Mouse (Mus musculus) heart, embryonic 14.5 days (tissue): ENCODE results near the gene Itgae. TPM values are rescaled to one million over a fixed set of nuclear protein-coding genes. Genes with fewer than 3 reads are reported as not detected.

ENCODE experiments used
- ATAC-seq: fragments of 200-750 bp; cut with Nextera tagmentation; 2 replicates; pipeline ENCODE4 v1.8.0; 2017; ENCODE audit warnings: low read depth, moderate TSS enrichment; ENCODE audit not compliant: insufficient number of reproducible peaks, insufficient read depth, low FRiP score
- H3K27ac ChIP-seq, 2 experiments: fragments of 200-500 bp in 1 of 2; fragments of 300-500 bp in 1 of 2; sonication (generic) in 1 of 2; replicated peaks in 1 of 2; 2 replicates each; pipeline ENCODE4 v1.5.1; 2012 to 2014; ENCODE audit warnings: low read depth in 2 of 2, low read length in 2 of 2, control low read depth in 1 of 2, mild to moderate bottlenecking in 1 of 2, mixed read lengths in 1 of 2; ENCODE audit not compliant: control insufficient read depth in 1 of 2, insufficient read depth in 1 of 2
- H3K27me3 ChIP-seq: fragments of 300-500 bp; sonication (generic); 2 replicates; pipeline ENCODE4 v1.6.1; 2014; ENCODE audit warnings: mild to moderate bottlenecking, low read length, control low read depth; ENCODE audit not compliant: control insufficient read depth, insufficient read depth
- H3K36me3 ChIP-seq: fragments of 300-500 bp; sonication (generic); 2 replicates; pipeline ENCODE4 v1.6.1; 2014; ENCODE audit warnings: mild to moderate bottlenecking, control low read depth, low read length, mixed read lengths; ENCODE audit not compliant: control insufficient read depth, insufficient read depth
- H3K4me1 ChIP-seq, 2 experiments: fragments of 200-500 bp in 1 of 2; fragments of 300-500 bp in 1 of 2; sonication (generic) in 1 of 2; 2 replicates each; pipeline ENCODE4 v1.6.1; 2012 to 2014; ENCODE audit warnings: low read length in 2 of 2, control low read depth in 1 of 2, mixed read lengths in 1 of 2; ENCODE audit not compliant: control insufficient read depth in 2 of 2, insufficient read depth in 2 of 2
- H3K4me2 ChIP-seq: fragments of 300-500 bp; sonication (generic); 2 replicates; pipeline ENCODE4 v1.6.1; 2014; ENCODE audit warnings: mild to moderate bottlenecking, low read length
- H3K4me3 ChIP-seq, 2 experiments: fragments of 200-500 bp in 1 of 2; fragments of 300-500 bp in 1 of 2; sonication (generic) in 1 of 2; 2 replicates each; pipeline ENCODE4 v1.5.1; 2012 to 2014; ENCODE audit warnings: low read length in 2 of 2, mild to moderate bottlenecking in 2 of 2, control low read depth in 1 of 2, low read depth in 1 of 2, moderate library complexity in 1 of 2; ENCODE audit not compliant: control insufficient read depth in 1 of 2, insufficient read depth in 1 of 2
- H3K9ac ChIP-seq: fragments of 300-500 bp; sonication (generic); 2 replicates; pipeline ENCODE4 v1.6.1; 2014; ENCODE audit warnings: mild to moderate bottlenecking, low read length
- H3K9me3 ChIP-seq: fragments of 300-500 bp; sonication (generic); 2 replicates; pipeline ENCODE4 v1.6.1; 2016; ENCODE audit warnings: low read length, control low read depth; ENCODE audit not compliant: control insufficient read depth
- WGBS: fragments of 180-500 bp; shearing (Covaris S2); extraction: QIAGEN DNeasy Blood & Tissue Kit; methylation state at CpG from one replicate; pipeline ENCODE4 v1.1.7; 2014; 5-methylcytosine and 5-hydroxymethylcytosine counted together
- polyA plus RNA-seq: library from polyadenylated mRNA; unstranded; fragments of >200 nt; fragmentation: Nextera tagmentation; extraction: Ambion mirVana; gene quantifications from 2 replicates; pipeline ENCODE4 v1.2.1, GENCODE M21; 2014

Itgae gene
- polyA plus RNA-seq, 1 experiment from 2014 or later, result 0.22 TPM

DNA sequence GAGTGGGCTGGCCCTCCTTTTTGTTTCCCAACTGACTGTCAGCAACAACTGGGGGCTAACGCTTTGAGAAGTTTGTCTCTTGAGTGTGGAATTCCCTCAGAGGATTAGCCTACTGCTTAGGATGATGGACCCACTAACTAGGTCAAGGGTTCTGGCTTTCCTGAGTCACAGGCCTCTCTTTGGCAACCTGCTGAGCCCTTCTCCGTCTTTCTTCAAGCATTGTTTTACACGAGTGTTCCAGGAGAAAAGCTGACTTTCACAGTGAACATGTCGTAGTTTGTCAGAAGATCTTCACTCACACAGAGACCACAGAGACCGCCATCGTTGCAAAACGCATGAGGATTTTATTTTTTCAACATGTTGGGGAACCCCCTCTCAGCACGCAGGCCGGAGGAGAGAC is 57.8 kb downstream of the Itgae start:
- no peak overlapping the region for H3K27ac ChIP-seq
- H3K27me3 ChIP-seq, result no peaks in the 10 kb centered on the region
- no peak overlapping the region for H3K4me3 ChIP-seq
- WGBS, result 79% methylated on average over 9 of the region's 9 CpGs
- no peak overlapping the region for H3K9ac ChIP-seq
- ATAC-seq, result no peak
- H3K4me1 ChIP-seq, result peaks cover 0 to 7% of the 10 kb centered on the region in 2 experiments; a peak in 2 of 4 replicates
- no peaks in the 10 kb centered on the region for H3K36me3 ChIP-seq
- no peaks in the 10 kb centered on the region for H3K9me3 ChIP-seq
- no peak overlapping the region for H3K4me2 ChIP-seq

DNA sequence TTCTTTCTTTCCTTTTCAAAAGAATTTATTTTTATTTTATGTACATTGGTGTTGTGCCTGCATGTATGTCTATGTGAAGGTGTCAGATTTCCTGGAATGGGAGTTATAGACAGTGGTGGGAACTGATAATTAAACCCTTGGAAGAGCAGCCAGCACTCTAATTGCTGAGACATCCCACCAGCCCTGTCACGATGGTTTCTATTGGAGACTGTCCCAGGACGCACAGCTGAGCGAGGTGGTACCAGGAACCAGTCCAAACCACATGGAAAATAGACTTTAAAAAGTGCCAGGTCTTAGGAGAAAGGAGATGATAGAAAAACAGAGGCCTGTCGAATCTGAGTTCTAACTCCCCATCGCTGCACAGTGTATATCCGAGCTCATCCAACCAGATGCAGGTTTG is 64.7 kb downstream of the Itgae start:
- no peak overlapping the region for H3K9ac ChIP-seq
- peaks cover 14% of the 10 kb centered on the region for H3K27me3 ChIP-seq
- H3K36me3 ChIP-seq, result no peaks in the 10 kb centered on the region
- no peak overlapping the region for H3K4me2 ChIP-seq
- WGBS, result 70% methylated on average over 6 of the region's 6 CpGs
- H3K4me1 ChIP-seq, result peaks cover 0 to 5% of the 10 kb centered on the region in 2 experiments; a peak in 1 of 4 replicates
- H3K9me3 ChIP-seq, result no peaks in the 10 kb centered on the region
- no peak for ATAC-seq
- no peak overlapping the region for H3K4me3 ChIP-seq
- H3K27ac ChIP-seq, result no peak overlapping the region

DNA sequence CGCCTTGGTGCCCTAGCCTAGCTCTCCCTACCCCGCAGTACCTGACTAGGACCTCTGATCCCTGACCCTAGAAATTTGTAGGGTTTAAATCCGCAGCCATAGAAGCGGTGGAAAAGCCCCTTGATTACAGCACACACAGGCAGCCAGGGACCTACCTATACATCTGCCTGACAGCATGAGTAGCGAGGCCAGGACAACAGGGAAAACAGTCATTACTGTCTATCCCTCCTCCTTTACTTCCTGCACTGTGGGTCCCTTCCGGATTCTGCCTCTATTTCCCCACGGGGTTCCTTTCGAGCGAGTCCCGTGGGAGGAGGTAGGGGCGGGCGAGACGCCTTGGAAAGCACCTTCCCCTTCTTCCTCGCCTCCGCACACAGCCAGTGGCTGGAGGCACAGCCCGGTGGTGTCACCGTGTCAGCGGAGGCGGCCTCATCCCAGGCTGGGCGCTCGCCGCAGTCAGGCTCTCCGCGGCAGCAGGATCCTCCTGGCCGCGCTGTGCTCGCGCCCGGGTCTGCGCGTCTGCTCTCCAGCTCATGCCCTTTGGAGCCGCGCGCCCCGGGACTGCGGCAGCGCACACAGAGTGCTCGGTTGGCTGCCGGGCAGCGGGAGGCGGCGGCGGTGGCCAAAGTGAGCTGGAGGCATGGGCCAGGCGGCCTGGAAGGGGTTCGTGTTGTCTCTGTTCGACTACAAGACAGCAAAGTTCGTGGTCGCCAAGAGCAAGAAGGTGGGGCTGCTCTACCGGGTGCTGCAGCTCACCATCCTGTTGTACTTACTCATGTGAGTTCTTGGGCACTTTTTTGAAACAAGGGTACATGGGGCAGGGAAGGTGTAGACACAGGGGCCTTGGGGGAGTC is 69.8 kb downstream of the Itgae start, which contains the start of gene P2rx5:
Gene P2rx5, plus strand, starts transcription at position 465 of the 854 bp plus-strand sequence.
- peak within 1 kb of the TSS; percentile 11 to 67; a peak in 3 of 4 replicates for H3K27ac ChIP-seq
- WGBS, result 3% methylated on average over 49 of the region's 49 CpGs

DNA sequence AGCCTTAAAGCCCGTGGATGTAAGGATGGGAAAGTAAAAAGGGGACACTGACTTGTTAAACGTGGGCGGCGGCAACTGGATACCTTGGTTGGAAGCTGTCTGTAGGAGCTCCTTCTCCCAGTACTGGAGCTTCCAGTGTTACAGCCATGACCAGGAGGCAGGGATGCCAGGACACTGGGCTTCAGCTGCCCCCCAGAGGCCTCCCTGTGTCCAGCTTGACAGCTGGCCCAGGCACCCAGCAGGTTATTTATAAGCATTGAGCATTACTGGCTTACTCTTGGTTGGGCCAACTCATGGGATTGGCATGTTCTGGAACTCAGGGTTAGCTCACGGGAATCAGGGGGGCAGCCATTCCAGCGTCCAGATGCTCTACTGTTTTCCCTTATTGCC is 70.4 kb downstream of the Itgae start:
- Histone ChIP-seq H3K9me3 (no peaks in the 10 kb centered on the region), H3K27ac (peak overlapping the region; percentile 11 to 67; a peak in 3 of 4 replicates), H3K4me2 (peak overlapping the region; percentile 94), H3K9ac (peak overlapping the region; percentile 76), H3K27me3 (peaks cover 16% of the 10 kb centered on the region), H3K4me1 (peaks cover 3 to 17% of the 10 kb centered on the region in 2 experiments), H3K36me3 (no peaks in the 10 kb centered on the region), H3K4me3 (peak overlapping the region; percentile 43 to 55)
- peak; percentile 58 for ATAC-seq
- 9% methylated on average over 6 of the region's 6 CpGs for WGBS

More for the DNA sequence above, 69.8 kb downstream of the Itgae start, which contains the start of gene P2rx5:
- H3K27me3 ChIP-seq, result peaks cover 16% of the 10 kb centered on the region
- peak; percentile 72 for ATAC-seq
- H3K36me3 ChIP-seq, result no peaks in the 10 kb centered on the region
- peak within 1 kb of the TSS; percentile 94 for H3K4me2 ChIP-seq
- no peaks in the 10 kb centered on the region for H3K9me3 ChIP-seq
- peak within 1 kb of the TSS; percentile 43 to 55 for H3K4me3 ChIP-seq
- peak within 1 kb of the TSS; percentile 76 for H3K9ac ChIP-seq
- peaks cover 3 to 17% of the 10 kb centered on the region in 2 experiments for H3K4me1 ChIP-seq

DNA sequence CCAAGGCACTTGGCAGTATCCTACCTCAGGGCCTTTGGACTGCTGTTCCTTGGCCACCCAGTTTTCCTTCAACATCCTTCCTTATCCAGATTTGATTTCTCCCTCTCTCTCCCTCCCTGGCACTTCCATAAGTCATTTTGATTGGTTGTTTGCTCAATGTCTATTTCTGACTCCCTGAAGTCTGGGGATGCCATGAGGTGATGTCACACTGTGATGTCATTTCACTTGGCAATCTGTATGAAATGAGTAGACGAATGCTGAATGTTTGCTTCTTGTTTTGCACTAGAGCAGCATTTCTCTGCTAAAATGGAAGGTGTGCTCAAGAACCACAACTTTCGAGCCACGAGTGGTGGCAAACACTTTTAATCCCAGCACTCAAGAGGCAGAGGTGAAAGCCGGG is 71.2 kb downstream of the Itgae start:
- Histone ChIP-seq H3K36me3 (no peaks in the 10 kb centered on the region), H3K9ac (no peak overlapping the region), H3K4me3 (no peak overlapping the region), H3K27me3 (peaks cover 16% of the 10 kb centered on the region), H3K4me2 (peak overlapping the region; percentile 94; the same call in 1 of the 2 replicates), H3K27ac (peak overlapping the region in 1 of 2 experiments; percentile 50; a peak in 1 of 4 replicates), H3K9me3 (no peaks in the 10 kb centered on the region), H3K4me1 (peaks cover 3 to 17% of the 10 kb centered on the region in 2 experiments)
- no peak for ATAC-seq
- 70% methylated on average over 4 of the region's 4 CpGs for WGBS

DNA sequence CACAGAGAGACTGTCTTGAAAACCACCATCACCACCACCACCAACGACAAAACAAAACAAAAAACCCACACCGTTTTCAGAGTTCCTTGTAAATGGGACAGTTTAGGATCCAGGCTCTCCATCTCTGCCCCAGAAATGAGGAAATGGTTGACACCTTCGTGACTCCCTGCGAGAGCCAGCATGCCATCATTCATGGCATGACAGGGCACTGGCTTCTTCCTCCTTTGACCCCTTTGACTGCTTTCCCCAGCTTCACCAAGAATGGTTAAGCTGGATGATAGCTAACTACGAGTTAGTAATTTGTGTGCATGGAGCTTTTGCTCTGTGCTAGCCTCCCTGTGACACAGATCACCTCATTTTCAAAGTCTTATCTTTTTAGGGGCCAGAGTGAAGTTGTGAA is 71.9 kb downstream of the Itgae start:
- Histone ChIP-seq H3K4me2 (no peak overlapping the region), H3K9me3 (no peaks in the 10 kb centered on the region), H3K9ac (no peak overlapping the region), H3K27me3 (peaks cover 16% of the 10 kb centered on the region), H3K27ac (no peak overlapping the region), H3K4me3 (no peak overlapping the region), H3K36me3 (no peaks in the 10 kb centered on the region), H3K4me1 (peaks cover 3 to 20% of the 10 kb centered on the region in 2 experiments)
- ATAC-seq, result no peak
- whole genome bisulfite sequencing, result 77% methylated on average over 5 of the region's 5 CpGs

DNA sequence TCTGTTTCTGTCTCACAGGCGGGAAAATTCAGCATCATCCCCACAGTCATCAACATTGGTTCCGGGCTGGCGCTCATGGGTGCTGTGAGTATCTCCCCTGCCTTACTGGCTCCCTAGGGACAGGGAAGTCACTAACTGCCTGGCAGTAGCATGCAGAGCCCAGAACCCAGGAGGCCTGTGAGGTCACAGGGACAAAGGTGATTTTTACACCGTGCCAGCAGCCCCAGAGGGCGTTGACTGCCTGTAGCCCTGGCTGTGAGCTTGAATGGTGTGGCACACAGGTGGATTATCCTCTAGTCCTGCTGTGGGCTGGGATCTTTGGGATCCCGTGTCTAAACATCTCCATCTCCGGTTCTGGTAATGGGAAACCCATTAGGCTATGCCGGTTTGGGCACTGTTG is 77.7 kb downstream of the Itgae start:
- Histone ChIP-seq H3K4me1 (peaks cover 10 to 17% of the 10 kb centered on the region in 2 experiments; a peak in 3 of 4 replicates), H3K4me2 (no peak overlapping the region), H3K36me3 (peaks cover 13% of the 10 kb centered on the region; the same call in 1 of the 2 replicates), H3K27ac (no peak overlapping the region), H3K9ac (no peak overlapping the region), H3K27me3 (no peaks in the 10 kb centered on the region), H3K4me3 (no peak overlapping the region), H3K9me3 (no peaks in the 10 kb centered on the region)
- no peak for ATAC-seq
- WGBS, result 76% methylated on average over 8 of the region's 8 CpGs
